Mouse (Mus musculus) heart, postnatal 0 days (tissue): Measurements from ENCODE around the gene Mif4gd.

Experiments
- CTCF ChIP-seq: IDR thresholded peaks from 2 replicates; pipeline ENCODE4 v1.5.1; 2016; ENCODE audit warnings: antibody characterized with exemption, control low read depth, low read depth
- EP300 ChIP-seq: IDR thresholded peaks from 2 replicates; pipeline ENCODE4 v1.6.1; 2016; ENCODE audit warnings: antibody characterized with exemption, low read depth

DNA sequence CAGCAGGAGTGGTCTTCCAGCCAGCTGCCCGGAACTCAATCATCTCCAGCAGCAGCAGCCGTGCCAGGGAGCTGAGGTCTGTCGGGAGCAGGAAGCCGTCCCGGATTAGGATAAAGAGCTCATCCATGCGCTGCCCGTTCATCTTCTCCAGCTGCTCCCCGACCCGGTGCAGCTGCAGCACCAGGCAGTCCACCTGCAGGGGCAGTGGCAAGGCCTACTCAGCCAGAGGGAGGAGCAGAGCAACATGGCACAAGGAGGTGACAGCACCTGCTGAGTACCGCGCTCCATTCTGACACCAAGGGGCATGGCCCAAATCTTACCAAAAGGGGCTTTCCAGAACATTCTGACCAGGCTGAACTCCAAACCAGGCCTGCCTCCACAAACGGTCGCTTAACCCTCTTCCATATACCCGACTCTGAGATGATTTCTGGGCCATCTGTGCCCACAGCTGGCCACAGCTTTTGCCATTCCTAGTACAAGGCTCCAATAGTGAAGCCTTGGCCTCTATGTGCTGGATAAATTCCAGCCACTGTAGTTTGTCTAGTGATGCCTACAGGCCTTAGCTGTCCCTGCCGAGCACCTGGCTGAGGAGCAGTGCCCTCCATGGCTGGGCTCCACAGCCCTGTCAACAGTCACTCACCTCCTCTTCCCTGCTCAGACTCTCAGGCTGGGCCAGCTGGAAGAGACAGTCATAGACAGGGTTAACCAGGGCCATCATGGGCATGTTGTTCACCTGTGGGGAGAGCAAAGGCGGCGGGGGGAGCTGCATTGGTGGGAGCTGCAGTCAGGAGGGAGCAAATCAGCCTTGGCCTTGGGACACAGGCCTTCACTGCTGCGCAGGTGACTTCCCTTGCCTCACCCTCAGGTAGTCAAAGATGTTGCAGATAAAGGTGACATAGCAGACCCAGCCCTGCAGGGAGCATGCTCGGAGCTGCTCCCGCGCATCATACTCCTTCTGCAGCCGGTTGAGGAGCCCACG lies 4.1 kb downstream of the Mif4gd start:
- TF ChIP-seq CTCF (no peak), EP300 (no peak)
